Mouse (Mus musculus): ENCODE measurements at regions not wholly inside any gene's neighbourhood (a gene's known extent, or its start where the extent isn't known, plus 50 kb on each side); places are given as distances from the start of the nearest gene placed in this dataset.

GRCm38 (mm10) chr13:81965431-81965830 lies 182.6 kb downstream of the Cetn3 start:
- TF ChIP-seq POLR2A (IDR thresholded peaks at IDR 0.05; ENCODE audit: borderline replicate concordance, extremely low read depth, insufficient read depth, insufficient read length, poor library complexity, severe bottlenecking) (no peak), CTCF (IDR thresholded peaks at IDR 0.05; ENCODE audit: borderline replicate concordance, extremely low read depth, insufficient read depth, insufficient read length) (no peak)
- no peak for DNase-seq (ENCODE audit: low read depth)

- DNase-seq (ENCODE audit: low read depth): peak; percentile 67
- no peak for TF ChIP-seq POLR2A (IDR thresholded peaks at IDR 0.05; ENCODE audit: borderline replicate concordance, extremely low read depth, insufficient read depth, insufficient read length, poor library complexity, severe bottlenecking)
These were observed 193.0 kb downstream of the Cetn3 start for GRCm38 (mm10) chr13:81975878-81976277.

- no peak for TF ChIP-seq POLR2A (IDR thresholded peaks at IDR 0.05; ENCODE audit: borderline replicate concordance, extremely low read depth, insufficient read depth, insufficient read length, poor library complexity, severe bottlenecking)
- no peak for TF ChIP-seq CTCF (IDR thresholded peaks at IDR 0.05; ENCODE audit: borderline replicate concordance, extremely low read depth, insufficient read depth, insufficient read length)
These were observed 195.1 kb downstream of the Cetn3 start for GRCm38 (mm10) chr13:81978003-81978402.

GRCm38 (mm10) chr13:81979289-81979688 lies 196.4 kb downstream of the Cetn3 start:
- DNase-seq (ENCODE audit: low read depth): no peak
- no peak for TF ChIP-seq CTCF (IDR thresholded peaks at IDR 0.05; ENCODE audit: borderline replicate concordance, extremely low read depth, insufficient read depth, insufficient read length)
- no peak for TF ChIP-seq POLR2A (IDR thresholded peaks at IDR 0.05; ENCODE audit: borderline replicate concordance, extremely low read depth, insufficient read depth, insufficient read length, poor library complexity, severe bottlenecking)

More at GRCm38 (mm10) chr13:81978003-81978402, 195.1 kb downstream of the Cetn3 start:
- no peak for DNase-seq (ENCODE audit: low read depth)

GRCm38 (mm10) chr13:81980094-81980493 lies 197.2 kb downstream of the Cetn3 start:
- peak; percentile 17 for DNase-seq (ENCODE audit: low read depth)
- no peak for TF ChIP-seq CTCF (IDR thresholded peaks at IDR 0.05; ENCODE audit: borderline replicate concordance, extremely low read depth, insufficient read depth, insufficient read length)
- no peak for TF ChIP-seq POLR2A (IDR thresholded peaks at IDR 0.05; ENCODE audit: borderline replicate concordance, extremely low read depth, insufficient read depth, insufficient read length, poor library complexity, severe bottlenecking)

- no peak for TF ChIP-seq CTCF (IDR thresholded peaks at IDR 0.05; ENCODE audit: borderline replicate concordance, extremely low read depth, insufficient read depth, insufficient read length)
- no peak for TF ChIP-seq POLR2A (IDR thresholded peaks at IDR 0.05; ENCODE audit: borderline replicate concordance, extremely low read depth, insufficient read depth, insufficient read length, poor library complexity, severe bottlenecking)
- no peak for DNase-seq (ENCODE audit: low read depth)
These were observed 199.6 kb downstream of the Cetn3 start for GRCm38 (mm10) chr13:81982491-81982890.

- TF ChIP-seq CTCF (IDR thresholded peaks at IDR 0.05; ENCODE audit: borderline replicate concordance, extremely low read depth, insufficient read depth, insufficient read length) (no peak), POLR2A (IDR thresholded peaks at IDR 0.05; ENCODE audit: borderline replicate concordance, extremely low read depth, insufficient read depth, insufficient read length, poor library complexity, severe bottlenecking) (no peak)
- peak; percentile 19 for DNase-seq (ENCODE audit: low read depth)
These were observed 217.9 kb downstream of the Cetn3 start for GRCm38 (mm10) chr13:82000681-82001212.

GRCm38 (mm10) chr13:82005929-82006726 lies 223.3 kb downstream of the Cetn3 start:
- TF ChIP-seq CTCF (IDR thresholded peaks at IDR 0.05; ENCODE audit: borderline replicate concordance, extremely low read depth, insufficient read depth, insufficient read length): no peak
- TF ChIP-seq POLR2A (IDR thresholded peaks at IDR 0.05; ENCODE audit: borderline replicate concordance, extremely low read depth, insufficient read depth, insufficient read length, poor library complexity, severe bottlenecking): no peak

GRCm38 (mm10) chr13:82007222-82007621 lies 224.3 kb downstream of the Cetn3 start:
- peak; percentile 51 for DNase-seq (ENCODE audit: low read depth)

More at GRCm38 (mm10) chr13:82005929-82006726, 223.3 kb downstream of the Cetn3 start:
- peak; percentile 65 for DNase-seq (ENCODE audit: low read depth)

GRCm38 (mm10) chr13:82039623-82040022 lies 256.7 kb downstream of the Cetn3 start:
- DNase-seq (ENCODE audit: low read depth): no peak

More at GRCm38 (mm10) chr13:82007222-82007621, 224.3 kb downstream of the Cetn3 start:
- TF ChIP-seq CTCF (IDR thresholded peaks at IDR 0.05; ENCODE audit: borderline replicate concordance, extremely low read depth, insufficient read depth, insufficient read length) (no peak), POLR2A (IDR thresholded peaks at IDR 0.05; ENCODE audit: borderline replicate concordance, extremely low read depth, insufficient read depth, insufficient read length, poor library complexity, severe bottlenecking) (no peak)

GRCm38 (mm10) chr13:82058131-82058731 lies 275.4 kb downstream of the Cetn3 start:
- peak; percentile 95 for DNase-seq (ENCODE audit: low read depth)

More at GRCm38 (mm10) chr13:82039623-82040022, 256.7 kb downstream of the Cetn3 start:
- TF ChIP-seq CTCF (IDR thresholded peaks at IDR 0.05; ENCODE audit: borderline replicate concordance, extremely low read depth, insufficient read depth, insufficient read length) (peak; percentile 12; the same call in 1 of the 2 replicates), POLR2A (IDR thresholded peaks at IDR 0.05; ENCODE audit: borderline replicate concordance, extremely low read depth, insufficient read depth, insufficient read length, poor library complexity, severe bottlenecking) (no peak)

More at GRCm38 (mm10) chr13:82058131-82058731, 275.4 kb downstream of the Cetn3 start:
- TF ChIP-seq POLR2A (IDR thresholded peaks at IDR 0.05; ENCODE audit: borderline replicate concordance, extremely low read depth, insufficient read depth, insufficient read length, poor library complexity, severe bottlenecking) (no peak), CTCF (IDR thresholded peaks at IDR 0.05; ENCODE audit: borderline replicate concordance, extremely low read depth, insufficient read depth, insufficient read length) (no peak)

Measured in brain, embryonic 14.5 days (tissue).